Mouse (Mus musculus): ENCODE data around the gene Bcl2. TPM values are rescaled to one million over a fixed set of nuclear protein-coding genes. Genes with fewer than 3 reads are reported as not detected.
"Not testable (repeated sequence)": the region's sequence is repeated elsewhere in the genome, so short reads cannot be mapped to it uniquely, and the experiment has no call there.

Gene Bcl2
- polyA plus RNA-seq, 1 experiment, result 5.3 TPM

- Histone ChIP-seq H3K4me3 (ENCODE audit: insufficient read depth, low read length) (no peak overlapping the region), H3K4me1 (ENCODE audit: control insufficient read depth, insufficient read depth, low read length) (no peaks in the 10 kb centered on the region), H3K27ac (ENCODE audit: insufficient read depth, low read length) (no peak overlapping the region)
- TF ChIP-seq CTCF (IDR thresholded peaks at IDR 0.05; ENCODE audit: borderline replicate concordance, insufficient read depth, low read length) (no peak), POLR2A (IDR thresholded peaks at IDR 0.05; ENCODE audit: low read depth, low read length) (no peak)
Observed at GRCm38 (mm10) chr1:106540130-106540529, 173.9 kb downstream of the Bcl2 start.

GRCm38 (mm10) chr1:106539029-106539428 is 175.0 kb downstream of the Bcl2 start:
- TF ChIP-seq CTCF (IDR thresholded peaks at IDR 0.05; ENCODE audit: borderline replicate concordance, insufficient read depth, low read length), result no peak
- TF ChIP-seq POLR2A (IDR thresholded peaks at IDR 0.05; ENCODE audit: low read depth, low read length), result no peak
- no peaks in the 10 kb centered on the region for H3K4me1 ChIP-seq (ENCODE audit: control insufficient read depth, insufficient read depth, low read length)
- no peak overlapping the region for H3K27ac ChIP-seq (ENCODE audit: insufficient read depth, low read length)
- no peak overlapping the region for H3K4me3 ChIP-seq (ENCODE audit: insufficient read depth, low read length)

- H3K4me1 ChIP-seq (ENCODE audit: control insufficient read depth, insufficient read depth, low read length); H3K27ac ChIP-seq (ENCODE audit: insufficient read depth, low read length); H3K4me3 ChIP-seq (ENCODE audit: insufficient read depth, low read length): not testable (repeated sequence)
Observed at GRCm38 (mm10) chr1:106534835-106535234, 179.2 kb downstream of the Bcl2 start.

- Histone ChIP-seq H3K4me1 (ENCODE audit: control insufficient read depth, insufficient read depth, low read length) (peaks cover 7% of the 10 kb centered on the region; the same call in 1 of the 2 replicates), H3K4me3 (ENCODE audit: insufficient read depth, low read length) (no peak overlapping the region), H3K27ac (ENCODE audit: insufficient read depth, low read length) (no peak overlapping the region)
- TF ChIP-seq CTCF (IDR thresholded peaks at IDR 0.05; ENCODE audit: borderline replicate concordance, insufficient read depth, low read length), result no peak
- no peak for TF ChIP-seq POLR2A (IDR thresholded peaks at IDR 0.05; ENCODE audit: low read depth, low read length)
Observed at GRCm38 (mm10) chr1:106529570-106529969, 184.5 kb downstream of the Bcl2 start.

GRCm38 (mm10) chr1:106527537-106527936 is 186.5 kb downstream of the Bcl2 start:
- Histone ChIP-seq H3K4me1 (ENCODE audit: control insufficient read depth, insufficient read depth, low read length) (peaks cover 7% of the 10 kb centered on the region; the same call in 1 of the 2 replicates), H3K4me3 (ENCODE audit: insufficient read depth, low read length) (no peak overlapping the region), H3K27ac (ENCODE audit: insufficient read depth, low read length) (no peak overlapping the region)
- TF ChIP-seq CTCF (IDR thresholded peaks at IDR 0.05; ENCODE audit: borderline replicate concordance, insufficient read depth, low read length) (no peak), POLR2A (IDR thresholded peaks at IDR 0.05; ENCODE audit: low read depth, low read length) (no peak)

GRCm38 (mm10) chr1:106526751-106527150 is 187.3 kb downstream of the Bcl2 start:
- TF ChIP-seq CTCF (IDR thresholded peaks at IDR 0.05; ENCODE audit: borderline replicate concordance, insufficient read depth, low read length) (no peak), POLR2A (IDR thresholded peaks at IDR 0.05; ENCODE audit: low read depth, low read length) (no peak)
- H3K4me1 ChIP-seq (ENCODE audit: control insufficient read depth, insufficient read depth, low read length), result peaks cover 7% of the 10 kb centered on the region; the same call in 1 of the 2 replicates

GRCm38 (mm10) chr1:106526112-106526511 is 188.0 kb downstream of the Bcl2 start:
- no peak for TF ChIP-seq CTCF (IDR thresholded peaks at IDR 0.05; ENCODE audit: borderline replicate concordance, insufficient read depth, low read length)
- no peak for TF ChIP-seq POLR2A (IDR thresholded peaks at IDR 0.05; ENCODE audit: low read depth, low read length)
- Histone ChIP-seq H3K4me3 (ENCODE audit: insufficient read depth, low read length) (no peak overlapping the region), H3K4me1 (ENCODE audit: control insufficient read depth, insufficient read depth, low read length) (peaks cover 7% of the 10 kb centered on the region; the same call in 1 of the 2 replicates)

More at GRCm38 (mm10) chr1:106526751-106527150, 187.3 kb downstream of the Bcl2 start:
- Histone ChIP-seq H3K27ac (ENCODE audit: insufficient read depth, low read length) (no peak overlapping the region), H3K4me3 (ENCODE audit: insufficient read depth, low read length) (no peak overlapping the region)

GRCm38 (mm10) chr1:106523741-106524140 is 190.3 kb downstream of the Bcl2 start:
- Histone ChIP-seq H3K4me3 (ENCODE audit: insufficient read depth, low read length) (no peak overlapping the region), H3K27ac (ENCODE audit: insufficient read depth, low read length) (no peak overlapping the region), H3K4me1 (ENCODE audit: control insufficient read depth, insufficient read depth, low read length) (peaks cover 7% of the 10 kb centered on the region; the same call in 1 of the 2 replicates)
- TF ChIP-seq CTCF (IDR thresholded peaks at IDR 0.05; ENCODE audit: borderline replicate concordance, insufficient read depth, low read length), result no peak
- no peak for TF ChIP-seq POLR2A (IDR thresholded peaks at IDR 0.05; ENCODE audit: low read depth, low read length)

More at GRCm38 (mm10) chr1:106526112-106526511, 188.0 kb downstream of the Bcl2 start:
- no peak overlapping the region for H3K27ac ChIP-seq (ENCODE audit: insufficient read depth, low read length)

- TF ChIP-seq CTCF (IDR thresholded peaks at IDR 0.05; ENCODE audit: borderline replicate concordance, insufficient read depth, low read length) (no peak), POLR2A (IDR thresholded peaks at IDR 0.05; ENCODE audit: low read depth, low read length) (no peak)
- peaks cover 7% of the 10 kb centered on the region; the same call in 1 of the 2 replicates for H3K4me1 ChIP-seq (ENCODE audit: control insufficient read depth, insufficient read depth, low read length)
- no peak overlapping the region for H3K27ac ChIP-seq (ENCODE audit: insufficient read depth, low read length)
- no peak overlapping the region for H3K4me3 ChIP-seq (ENCODE audit: insufficient read depth, low read length)
Observed at GRCm38 (mm10) chr1:106523009-106523408, 191.1 kb downstream of the Bcl2 start.

- no peak for TF ChIP-seq POLR2A (IDR thresholded peaks at IDR 0.05; ENCODE audit: low read depth, low read length)
- no peak for TF ChIP-seq CTCF (IDR thresholded peaks at IDR 0.05; ENCODE audit: borderline replicate concordance, insufficient read depth, low read length)
- H3K27ac ChIP-seq (ENCODE audit: insufficient read depth, low read length), result no peak overlapping the region
- H3K4me1 ChIP-seq (ENCODE audit: control insufficient read depth, insufficient read depth, low read length), result 0 out of 2 replicates have a peak, but pooled peaks cover 3% of the 10 kb centered on the region
- H3K4me3 ChIP-seq (ENCODE audit: insufficient read depth, low read length), result no peak overlapping the region
Observed at GRCm38 (mm10) chr1:106517591-106518177, 196.4 kb downstream of the Bcl2 start.
